Mouse (Mus musculus) small intestine, adult 2 months (tissue): Measurements from ENCODE around the gene C2cd5.

Source experiments
- CTCF ChIP-seq: fragments of 200-500 bp; IDR thresholded peaks from 2 replicates; pipeline ENCODE4 v1.5.1; 2012; ENCODE audit warnings: low read depth, mild to moderate bottlenecking, control low read depth, inconsistent platforms, low read length, moderate library complexity, mixed read lengths; ENCODE audit not compliant: insufficient replicate concordance, insufficient read length; ENCODE audit errors: extremely low read depth
- POLR2A ChIP-seq: fragments of 200-500 bp; IDR thresholded peaks from 2 replicates; pipeline ENCODE4 v1.6.1; 2012; ENCODE audit warnings: low read depth, mild to moderate bottlenecking, control low read depth, inconsistent platforms, low read length, moderate library complexity

DNA sequence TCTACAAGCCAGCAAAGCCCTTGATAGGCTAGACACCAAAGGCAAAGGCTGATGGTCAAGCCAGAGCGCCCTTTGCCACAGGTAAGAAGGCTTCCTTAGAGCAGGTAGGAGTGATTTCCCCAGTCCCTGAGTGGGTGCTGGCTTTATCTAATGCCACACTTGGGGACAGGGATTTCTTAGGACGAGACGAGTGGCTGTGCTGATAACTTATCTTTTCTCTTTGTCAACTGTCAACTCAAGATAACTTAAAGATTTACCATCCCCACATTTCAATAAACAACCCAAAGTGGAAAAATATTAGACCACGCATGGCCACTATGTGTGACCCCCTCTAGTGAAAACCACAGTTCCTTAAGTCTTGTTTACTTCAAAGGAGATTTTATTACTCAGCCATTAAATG is 7.1 kb downstream of the C2cd5 start:
- no peak for TF ChIP-seq POLR2A
- TF ChIP-seq CTCF = no peak
